Mouse (Mus musculus) ES-E14 (cell line): ENCODE results near the gene Aldh3b3. TPM values are rescaled to one million over a fixed set of nuclear protein-coding genes. Genes with fewer than 3 reads are reported as not detected.

Source experiments
- DNase-seq: peaks from one replicate; pipeline ENCODE4 v3.0.0-alpha.2; 2013; ENCODE audit warnings: low read depth, low spot score
- H3K27ac ChIP-seq: 2 replicates; pipeline ENCODE4 v1.5.1; 2012; ENCODE audit warnings: low read depth, mild to moderate bottlenecking, low read length, moderate library complexity, mixed read lengths; ENCODE audit not compliant: poor library complexity, insufficient read depth, severe bottlenecking
- H3K36me3 ChIP-seq: 2 replicates; pipeline ENCODE4 v1.6.1; 2012; ENCODE audit warnings: mild to moderate bottlenecking, low read length, moderate library complexity, mixed read lengths; ENCODE audit not compliant: control insufficient read depth, poor library complexity, insufficient read depth, severe bottlenecking
- H3K4me1 ChIP-seq, 2 experiments: fragments of 150-350 bp in 1 of 2; sonication (generic) in 1 of 2; 2 replicates each; pipeline ENCODE4 v1.6.1; 2012; ENCODE audit warnings: low read length in 2 of 2, mild to moderate bottlenecking in 1 of 2, mixed read lengths in 1 of 2; ENCODE audit not compliant: control insufficient read depth in 2 of 2, insufficient read depth in 2 of 2, poor library complexity in 1 of 2
- H3K4me3 ChIP-seq, 2 experiments: fragments of 150-350 bp in 1 of 2; sonication (generic) in 1 of 2; 2 replicates each; pipeline ENCODE4 v1.5.1; 2012; ENCODE audit warnings: low read length in 2 of 2, low read depth in 1 of 2, mild to moderate bottlenecking in 1 of 2, mixed read lengths in 1 of 2; ENCODE audit not compliant: insufficient read depth in 1 of 2, poor library complexity in 1 of 2, severe bottlenecking in 1 of 2
- H3K9ac ChIP-seq: 2 replicates; pipeline ENCODE4 v1.6.1; 2012; ENCODE audit warnings: low read depth, mild to moderate bottlenecking, low read length, mixed read lengths; ENCODE audit not compliant: poor library complexity, insufficient read depth, severe bottlenecking
- H3K9me3 ChIP-seq: fragments of 150-350 bp; sonication (generic); 2 replicates; pipeline ENCODE4 v1.6.1; 2012; ENCODE audit warnings: low read depth, mild to moderate bottlenecking, low read length; ENCODE audit not compliant: control insufficient read depth, insufficient read depth
- CHD2 ChIP-seq: IDR thresholded peaks from 2 replicates; pipeline ENCODE4 v1.6.1; 2014; ENCODE audit warnings: mild to moderate bottlenecking, low read depth, low read length, inconsistent platforms
- HCFC1 ChIP-seq: IDR thresholded peaks from 2 replicates; pipeline ENCODE4 v1.6.1; 2012; ENCODE audit warnings: low read length, inconsistent platforms, borderline replicate concordance; ENCODE audit not compliant: insufficient read depth
- MAFK ChIP-seq: IDR thresholded peaks from 2 replicates; pipeline ENCODE4 v1.6.1; 2014; ENCODE audit warnings: mild to moderate bottlenecking, low read depth, low read length, inconsistent platforms; ENCODE audit not compliant: insufficient read depth
- ZC3H11A ChIP-seq: IDR thresholded peaks from 2 replicates; pipeline ENCODE4 v1.6.1; 2012; ENCODE audit warnings: low read depth, mild to moderate bottlenecking, inconsistent platforms, low read length, borderline replicate concordance
- ZNF384 ChIP-seq: IDR thresholded peaks from 2 replicates; pipeline ENCODE4 v1.6.1; 2012; ENCODE audit warnings: low read depth, low read length, inconsistent platforms
- in situ Hi-C, 2 experiments: fragments of 600-800 bp; cut with MboI; formaldehyde crosslinking; loops; one replicate each; pipeline ENCODE4 v1.15.1; 2025; ENCODE audit warnings: low sequenced_read_pairs in 2 of 2, inconsistent platforms in 1 of 2; ENCODE audit not compliant: unreplicated experiment in 2 of 2
- total RNA-seq: library from RNA; depleted of rRNA; stranded (reverse); fragments of 300-350 nt; gene quantifications from 2 replicates; pipeline ENCODE4 v1.2.3, GENCODE M21; 2012

Gene Aldh3b3
- total RNA-seq, 1 experiment: not detected

DNA sequence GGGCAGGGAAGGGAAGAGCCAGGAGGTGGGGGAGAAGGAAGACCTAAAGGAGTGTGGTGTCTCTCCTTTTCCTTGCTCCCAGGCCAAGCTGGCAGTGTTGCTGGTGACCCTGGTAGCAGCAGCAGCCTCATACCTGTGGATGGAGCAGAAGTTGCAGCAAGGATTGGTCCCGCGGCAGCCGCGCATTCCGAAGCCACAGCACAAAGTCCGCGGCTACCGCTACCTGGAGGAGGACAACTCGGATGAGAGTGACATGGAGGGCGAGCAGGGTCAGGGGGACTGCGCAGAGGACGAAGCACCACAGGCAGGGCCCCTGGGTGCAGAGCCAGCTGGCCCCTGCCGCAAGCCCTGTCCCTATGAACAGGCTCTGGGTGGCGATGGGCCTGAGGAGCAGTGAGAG is 9.9 kb upstream of the Aldh3b3 start:
- Histone ChIP-seq H3K4me1 (peaks cover 0 to 3% of the 10 kb centered on the region in 2 experiments; a peak in 1 of 4 replicates), H3K27ac (no peak overlapping the region), H3K9ac (peak overlapping the region; percentile 35), H3K36me3 (no peaks in the 10 kb centered on the region), H3K4me3 (peak overlapping the region in 1 of 2 experiments; percentile 26; a peak in 1 of 4 replicates), H3K9me3 (no peaks in the 10 kb centered on the region)
- in situ Hi-C loops: no loop called here
- no peak for DNase-seq
- TF ChIP-seq CHD2: no peak
- no peak for TF ChIP-seq HCFC1
- TF ChIP-seq ZNF384: no peak
- no peak for TF ChIP-seq ZC3H11A
- no peak for TF ChIP-seq MAFK

- peaks cover 0 to 3% of the 10 kb centered on the region in 2 experiments; a peak in 1 of 4 replicates for H3K4me1 ChIP-seq
- H3K4me3 ChIP-seq: no peak overlapping the region
- H3K36me3 ChIP-seq: no peaks in the 10 kb centered on the region
- H3K9me3 ChIP-seq: no peaks in the 10 kb centered on the region
- no peak for DNase-seq
- no peak overlapping the region for H3K9ac ChIP-seq
- no peak overlapping the region for H3K27ac ChIP-seq
- no peak for TF ChIP-seq ZC3H11A
- TF ChIP-seq MAFK: 0 out of 2 replicates have a peak, but pooled peaks have one; percentile 23
- in situ Hi-C loops: no loop called here
Measured at GRCm38 (mm10) chr19:3950331-3950730, 8.1 kb upstream of the Aldh3b3 start.

- Histone ChIP-seq H3K36me3 (no peaks in the 10 kb centered on the region), H3K4me3 (no peak overlapping the region), H3K27ac (no peak overlapping the region), H3K9ac (no peak overlapping the region), H3K9me3 (no peaks in the 10 kb centered on the region), H3K4me1 (no peaks in the 10 kb centered on the region)
- TF ChIP-seq HCFC1 (no peak), CHD2 (no peak), ZC3H11A (no peak), MAFK (no peak), ZNF384 (no peak)
- no peak for DNase-seq
- in situ Hi-C loops: no loop called here
Measured at GRCm38 (mm10) chr19:3951461-3951860, 7.0 kb upstream of the Aldh3b3 start.

DNA sequence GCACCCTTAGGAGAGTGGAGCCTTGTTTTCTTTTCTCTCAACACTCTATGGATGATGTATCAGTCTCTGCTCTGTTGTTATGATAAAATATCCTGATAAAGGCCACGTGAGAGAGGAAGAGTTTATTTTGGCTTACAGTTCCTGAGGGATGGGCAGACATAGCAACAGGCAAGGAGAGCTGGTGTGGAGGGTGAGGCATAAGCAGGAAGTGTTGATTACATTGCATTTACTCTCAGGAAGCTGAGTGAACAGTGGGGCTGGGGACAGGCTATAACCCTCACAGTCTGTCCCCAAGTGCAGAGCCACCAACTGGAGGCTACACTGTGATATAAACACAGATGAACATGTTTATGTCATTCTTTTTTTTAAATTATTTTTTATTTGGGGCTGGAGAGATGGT is 6.3 kb upstream of the Aldh3b3 start:
- H3K4me3 ChIP-seq: no peak overlapping the region
- no peaks in the 10 kb centered on the region for H3K36me3 ChIP-seq
- H3K4me1 ChIP-seq: no peaks in the 10 kb centered on the region
- no peaks in the 10 kb centered on the region for H3K9me3 ChIP-seq
- no peak overlapping the region for H3K9ac ChIP-seq
- no peak overlapping the region for H3K27ac ChIP-seq
- no peak for DNase-seq
- in situ Hi-C loops: no loop called here
- TF ChIP-seq ZC3H11A: no peak
- TF ChIP-seq CHD2: no peak
- TF ChIP-seq HCFC1: no peak
- no peak for TF ChIP-seq MAFK
- TF ChIP-seq ZNF384: no peak

DNA sequence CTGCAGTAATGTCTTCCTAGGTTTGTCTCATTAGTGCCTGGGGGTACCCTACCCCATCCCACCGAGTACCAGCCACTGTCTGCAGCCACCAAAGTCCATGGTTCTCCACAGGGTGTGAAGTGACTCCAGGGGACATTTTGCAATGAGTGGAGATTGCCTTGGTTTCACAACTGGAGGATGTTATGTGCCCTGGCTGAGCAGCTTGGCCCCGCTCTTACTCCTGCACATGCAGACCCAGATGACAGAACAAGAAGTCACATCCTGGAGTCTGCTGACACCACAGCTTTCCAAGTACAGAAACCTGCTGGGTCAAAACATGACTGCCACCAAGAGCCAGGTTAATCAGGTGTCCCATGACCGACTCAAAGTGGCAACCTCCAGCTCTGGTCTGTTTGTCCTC is 3.4 kb upstream of the Aldh3b3 start:
- no peak overlapping the region for H3K27ac ChIP-seq

More for the DNA sequence above, 3.4 kb upstream of the Aldh3b3 start:
- no peak for DNase-seq
- Histone ChIP-seq H3K4me3 (no peak overlapping the region), H3K36me3 (no peaks in the 10 kb centered on the region), H3K9me3 (no peaks in the 10 kb centered on the region), H3K9ac (no peak overlapping the region), H3K4me1 (no peaks in the 10 kb centered on the region)
- TF ChIP-seq HCFC1: no peak
- TF ChIP-seq MAFK: no peak
- no peak for TF ChIP-seq ZNF384
- no peak for TF ChIP-seq ZC3H11A
- TF ChIP-seq CHD2: no peak
- in situ Hi-C loops: no loop called here
